In the genomic region with DNA sequence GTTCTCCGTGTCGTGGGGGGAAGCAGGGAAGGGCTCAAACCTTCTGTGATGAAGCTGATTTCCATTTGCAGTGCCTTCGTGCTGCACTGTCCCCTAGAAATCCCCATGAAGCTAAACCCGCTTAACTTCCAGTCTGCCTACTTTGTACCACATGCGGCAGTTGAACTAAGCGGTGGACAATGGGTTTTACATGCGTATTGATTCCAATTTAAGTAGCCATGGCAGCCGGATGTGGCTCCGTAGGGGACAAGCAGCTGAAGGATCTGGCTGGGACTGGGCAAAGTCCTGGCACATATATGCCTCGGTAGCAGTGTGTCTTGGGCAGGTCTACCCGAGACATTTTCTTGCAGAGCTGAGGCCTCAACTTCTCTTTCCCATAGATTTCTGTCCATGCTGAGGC, we compare ENCODE assay signal across 19 mouse cellular contexts. TPM values are rescaled to one million over a fixed set of nuclear protein-coding genes. Genes with fewer than 3 reads are reported as not detected.
DNase-seq lines count a peak whose midpoint lies in the region; ATAC-seq and TF ChIP-seq lines count a peak whose summit lies in the region.
"Had no signal": no experiment of that assay in that cellular context is flagged by ENCODE, and none has a peak within 500 bp of the region (broad histone marks: within the 10 kb centered on the region; RNA-seq: fewer than 3 reads in every experiment).

No protein-coding gene starts in this region.

- TF ChIP-seq EP300 in CH12.LX (IDR thresholded peaks at IDR 0.05; ENCODE audit: low read length): no peak

- WGBS in hindbrain, embryonic 10.5 days: 69% methylated on average over 11 of the region's 11 CpGs
- 41% methylated on average over 11 of the region's 11 CpGs for WGBS in hindbrain, embryonic 14.5 days
- 34% methylated on average over 11 of the region's 11 CpGs for WGBS in hindbrain, embryonic 15.5 days
- 30% methylated on average over 11 of the region's 11 CpGs for WGBS in midbrain, embryonic 15.5 days

- H3K4me1 ChIP-seq in hindbrain, embryonic 10.5 days (replicated peaks): peaks cover 29% of the 10 kb centered on the region
- H3K4me1 ChIP-seq in hindbrain, embryonic 14.5 days (replicated peaks; ENCODE audit: control insufficient read depth, insufficient read depth, low read length): peaks cover 4% of the 10 kb centered on the region; the same call in 1 of the 2 replicates
- H3K4me1 ChIP-seq in CH12.LX (ENCODE audit: control insufficient read depth in 1 of 2, insufficient read depth in 2 of 2): peaks cover 19 to 52% of the 10 kb centered on the region in 2 experiments; a peak in 3 of 4 replicates
- H3K4me1 ChIP-seq in hindbrain, embryonic 15.5 days (replicated peaks): peaks cover 13% of the 10 kb centered on the region
- H3K4me1 ChIP-seq in midbrain, embryonic 15.5 days: peaks cover 13% of the 10 kb centered on the region
- H3K4me1 ChIP-seq: embryonic facial prominence, embryonic 10.5 days had no signal

- H3K27ac ChIP-seq in hindbrain, embryonic 10.5 days: peak overlapping the region; percentile 62
- no peak overlapping the region; the same call in 1 of the 2 replicates for H3K27ac ChIP-seq in hindbrain, embryonic 14.5 days
- H3K27ac ChIP-seq in CH12.LX (ENCODE audit: insufficient read depth, low read depth): peak overlapping the region; percentile 9; the same call in 1 of the 2 replicates
- H3K27ac ChIP-seq in hindbrain, embryonic 15.5 days (replicated peaks): no peak overlapping the region
- H3K27ac ChIP-seq in midbrain, embryonic 15.5 days: peak overlapping the region; percentile 3; the same call in 1 of the 2 replicates
- H3K27ac ChIP-seq: embryonic facial prominence, embryonic 10.5 days; forebrain, embryonic 12.5 days had no signal

- H3K4me3 ChIP-seq in hindbrain, embryonic 10.5 days: no peak overlapping the region
- H3K4me3 ChIP-seq in hindbrain, embryonic 14.5 days (replicated peaks; ENCODE audit: low read length): no peak overlapping the region
- no peak overlapping the region for H3K4me3 ChIP-seq in CH12.LX (replicated peaks in 1 of 3; ENCODE audit: low read depth in 2 of 3, low read length in 2 of 3, poor library complexity in 1 of 3)
- H3K4me3 ChIP-seq in hindbrain, embryonic 15.5 days: no peak overlapping the region
- no peak overlapping the region for H3K4me3 ChIP-seq in midbrain, embryonic 15.5 days
- H3K4me3 ChIP-seq: embryonic facial prominence, embryonic 10.5 days; forebrain, embryonic 12.5 days; megakaryocyte, embryonic 14.5 days had no signal

- no peak; the same call in 1 of the 2 replicates for ATAC-seq in hindbrain, embryonic 14.5 days (ENCODE audit: low FRiP score)
- 0 out of 2 replicates have a peak, but pooled peaks have one; percentile 29 for ATAC-seq in hindbrain, embryonic 15.5 days (ENCODE audit: low FRiP score, low read depth)
- peak; percentile 50 for ATAC-seq in midbrain, embryonic 15.5 days (replicated peaks)
- ATAC-seq in erythroid progenitor cell, adult 5-6 weeks (replicated peaks; ENCODE audit: low FRiP score, poor library complexity, severe bottlenecking): no peak

- TF ChIP-seq POLR2A in CH12.LX (IDR thresholded peaks at IDR 0.05; ENCODE audit: low read depth, low read length): no peak

- peak; percentile 15 for DNase-seq in hindbrain, embryonic 10.5 days (ENCODE audit: low spot score)
- no peak for DNase-seq in hindbrain, embryonic 14.5 days (ENCODE audit: low spot score)
- no peak for DNase-seq in CH12.LX (ENCODE audit: extremely low read depth)
- no peak for DNase-seq in kidney, postnatal 25 days
- DNase-seq: adrenal gland, postnatal 36 days; cerebellum, adult 18-20 months; cerebellum, postnatal 25 days; gastrocnemius, postnatal 36 days; kidney, adult 18-20 months; kidney, postnatal 14 days; lung, adult 18-20 months; right cerebral cortex, postnatal 14 days had no signal

- H3K36me3 ChIP-seq in hindbrain, embryonic 10.5 days: peaks cover 5% of the 10 kb centered on the region; the same call in 1 of the 2 replicates
- no peaks in the 10 kb centered on the region for H3K36me3 ChIP-seq in hindbrain, embryonic 14.5 days (replicated peaks; ENCODE audit: control insufficient read depth, insufficient read depth)
- H3K36me3 ChIP-seq in CH12.LX (replicated peaks in 1 of 2; ENCODE audit: control insufficient read depth in 1 of 2, insufficient read depth in 1 of 2, low read length in 1 of 2): peaks cover 68 to 87% of the 10 kb centered on the region in 2 experiments
- H3K36me3 ChIP-seq in hindbrain, embryonic 15.5 days: peaks cover 5% of the 10 kb centered on the region; the same call in 1 of the 2 replicates
- H3K36me3 ChIP-seq in midbrain, embryonic 15.5 days (replicated peaks): no peaks in the 10 kb centered on the region; the same call in 1 of the 2 replicates
- H3K36me3 ChIP-seq: embryonic facial prominence, embryonic 10.5 days; forebrain, embryonic 12.5 days had no signal

- TF ChIP-seq RAD21 in CH12.LX (IDR thresholded peaks at IDR 0.05; ENCODE audit: low read depth, low read length): no peak

- peaks cover 6% of the 10 kb centered on the region; the same call in 1 of the 2 replicates for H3K9me3 ChIP-seq in hindbrain, embryonic 10.5 days
- no peaks in the 10 kb centered on the region for H3K9me3 ChIP-seq in hindbrain, embryonic 14.5 days (ENCODE audit: control insufficient read depth, low read length)
- peaks cover 30% of the 10 kb centered on the region for H3K9me3 ChIP-seq in CH12.LX (replicated peaks; ENCODE audit: low read length)
- H3K9me3 ChIP-seq in hindbrain, embryonic 15.5 days: no peaks in the 10 kb centered on the region
- H3K9me3 ChIP-seq in midbrain, embryonic 15.5 days: no peaks in the 10 kb centered on the region

- H3K79me2 ChIP-seq in CH12.LX (replicated peaks; ENCODE audit: control insufficient read depth, extremely low read depth, insufficient read depth, poor library complexity, severe bottlenecking): peaks cover 35% of the 10 kb centered on the region

- no peak overlapping the region for H3K9ac ChIP-seq in hindbrain, embryonic 14.5 days
- H3K9ac ChIP-seq in CH12.LX (ENCODE audit: insufficient read depth, low read depth): no peak overlapping the region
- H3K9ac ChIP-seq in hindbrain, embryonic 15.5 days: no peak overlapping the region
- H3K9ac ChIP-seq in midbrain, embryonic 15.5 days: no peak overlapping the region
- H3K9ac ChIP-seq: forebrain, embryonic 12.5 days had no signal

- TF ChIP-seq CTCF in CH12.LX (conservative IDR thresholded peaks at IDR 0.05 in 1 of 2, IDR thresholded peaks at IDR 0.05 in 1 of 2; ENCODE audit: low read depth in 2 of 2, low read length in 2 of 2): no peak

- H3K4me2 ChIP-seq in hindbrain, embryonic 14.5 days (replicated peaks): no peak overlapping the region
- no peak overlapping the region for H3K4me2 ChIP-seq in CH12.LX (ENCODE audit: insufficient read depth, low read depth, poor library complexity, severe bottlenecking)
- no peak overlapping the region for H3K4me2 ChIP-seq in hindbrain, embryonic 15.5 days
- H3K4me2 ChIP-seq in midbrain, embryonic 15.5 days: no peak overlapping the region
- H3K4me2 ChIP-seq: forebrain, embryonic 12.5 days; liver, embryonic 11.5 days had no signal

- dilution Hi-C loops in CH12.LX (cut with MboI; ENCODE audit: extremely low pct_ligation_motif_present, extremely low pct_unique_long_range_greater_than_20kb, low sequenced_read_pairs): no loop called here

- in situ Hi-C loops in CH12.LX (cut with MboI; ENCODE audit: low pct_ligation_motif_present, low pct_unique_long_range_greater_than_20kb, low sequenced_read_pairs): no loop called here

- H3K27me3 ChIP-seq in hindbrain, embryonic 10.5 days (ENCODE audit: insufficient read depth, poor library complexity, severe bottlenecking): no peaks in the 10 kb centered on the region; the same call in 1 of the 2 replicates
- no peaks in the 10 kb centered on the region for H3K27me3 ChIP-seq in hindbrain, embryonic 14.5 days (ENCODE audit: control insufficient read depth, insufficient read depth, low read length)
- no peaks in the 10 kb centered on the region for H3K27me3 ChIP-seq in CH12.LX (replicated peaks)
- H3K27me3 ChIP-seq in hindbrain, embryonic 15.5 days: no peaks in the 10 kb centered on the region
- no peaks in the 10 kb centered on the region for H3K27me3 ChIP-seq in midbrain, embryonic 15.5 days (replicated peaks)
- H3K27me3 ChIP-seq: forebrain, embryonic 12.5 days had no signal

TF ChIP-seq in CH12.LX, 34 proteins besides CTCF, POLR2A, EP300 and RAD21:
- TF ChIP-seq USF2 (conservative IDR thresholded peaks at IDR 0.05; ENCODE audit: low read depth, low read length): no peak
TF ChIP-seq in CH12.LX: peak in this region for 0.

RNA-seq across cellular contexts. Expression of a gene that starts 29.3 kb away (rescaled TPM):
- polyA plus RNA-seq in hindbrain, embryonic 10.5 days (2016; fragmentation: Nextera tagmentation; extraction: Ambion mirVana): 46.8 and 48.8 TPM in 2 replicates
- polyA plus RNA-seq in hindbrain, embryonic 14.5 days (2014; fragmentation: Nextera tagmentation; extraction: Ambion mirVana): 7.5 and 7.6 TPM in 2 replicates
- total RNA-seq in CH12.LX (2012; rRNA removed) (12.2 and 14.1 TPM in 2 replicates), CH12.LX (2014; rRNA removed) (16.1 and 19.8 TPM in 2 replicates)
- polyA plus RNA-seq in CH12.LX (2012; ENCODE audit: insufficient read length, low read depth): 12.4 and 15.5 TPM in 2 replicates
- 8.9 and 10.5 TPM in 2 replicates for polyA plus RNA-seq in hindbrain, embryonic 15.5 days (2015; fragmentation: Nextera tagmentation; extraction: Ambion mirVana)
- 6.0 and 7.3 TPM in 2 replicates for polyA plus RNA-seq in midbrain, embryonic 15.5 days (2015; fragmentation: Nextera tagmentation; extraction: Ambion mirVana)
- 24.3 and 33.2 TPM in 2 replicates for total RNA-seq in erythroid progenitor cell, adult 5-6 weeks (2015; ENCODE audit: low replicate concordance)
- 26.9 and 28.9 TPM in 2 replicates for total RNA-seq in erythroid progenitor cell, adult 5-6 weeks (2017; ENCODE audit: low replicate concordance)

RNA-seq across cellular contexts. Expression of a gene that starts 56.0 kb away (rescaled TPM):
- polyA plus RNA-seq in hindbrain, embryonic 10.5 days (2016; fragmentation: Nextera tagmentation; extraction: Ambion mirVana): 16.4 and 17.9 TPM in 2 replicates
- 13.2 and 13.5 TPM in 2 replicates for polyA plus RNA-seq in hindbrain, embryonic 14.5 days (2014; fragmentation: Nextera tagmentation; extraction: Ambion mirVana)
- total RNA-seq in CH12.LX (2012; rRNA removed): 23.7 and 25.3 TPM in 2 replicates
- 19.7 and 20.2 TPM in 2 replicates for total RNA-seq in CH12.LX (2014; rRNA removed)
- 16.7 and 20.2 TPM in 2 replicates for polyA plus RNA-seq in CH12.LX (2012; ENCODE audit: insufficient read length, low read depth)
- 12.2 TPM in 2 replicates for polyA plus RNA-seq in hindbrain, embryonic 15.5 days (2015; fragmentation: Nextera tagmentation; extraction: Ambion mirVana)
- polyA plus RNA-seq in midbrain, embryonic 15.5 days (2015; fragmentation: Nextera tagmentation; extraction: Ambion mirVana): 14.3 and 14.6 TPM in 2 replicates
- 3.2 and 4.6 TPM in 2 replicates for total RNA-seq in erythroid progenitor cell, adult 5-6 weeks (2015; ENCODE audit: low replicate concordance)
- 2.3 and 4.0 TPM in 2 replicates for total RNA-seq in erythroid progenitor cell, adult 5-6 weeks (2017; ENCODE audit: low replicate concordance)

Comparison
In these comparisons a context has a peak if more than half of its experiments do, and no peak if none do; other contexts are left out.
1. H3K27ac ChIP-seq: peak in hindbrain, embryonic 10.5 days (single experiment), CH12.LX (single experiment) and midbrain, embryonic 15.5 days (single experiment); none in hindbrain, embryonic 14.5 days (single experiment) and hindbrain, embryonic 15.5 days (single experiment).
2. ATAC-seq: peak in hindbrain, embryonic 15.5 days (single experiment) and midbrain, embryonic 15.5 days (single experiment); none in hindbrain, embryonic 14.5 days (single experiment) and erythroid progenitor cell, adult 5-6 weeks (single experiment).